Mouse (Mus musculus) embryonic fibroblast, embryonic 13.5 days (primary cell): ENCODE results near the gene Cfap206. TPM values are rescaled to one million over a fixed set of nuclear protein-coding genes. Genes with fewer than 3 reads are reported as not detected.
A peak's percentile ranks its signal among the peaks of the same experiment; 100 is the strongest.

Source experiments
- H3K27ac ChIP-seq: 2 replicates; pipeline ENCODE4 v1.5.1; 2012; ENCODE audit warnings: low read length, control low read depth, inconsistent platforms; ENCODE audit not compliant: insufficient read depth
- H3K4me1 ChIP-seq: 2 replicates; pipeline ENCODE4 v1.6.1; 2011; ENCODE audit warnings: low read length; ENCODE audit not compliant: control insufficient read depth, insufficient read depth
- H3K4me3 ChIP-seq: 2 replicates; pipeline ENCODE4 v1.5.1; 2011; ENCODE audit warnings: mild to moderate bottlenecking, control low read depth, low read length; ENCODE audit not compliant: insufficient read depth
- CTCF ChIP-seq: IDR thresholded peaks from 2 replicates; pipeline ENCODE4 v1.5.1; 2011; ENCODE audit warnings: mild to moderate bottlenecking, control low read depth, low read length, moderate library complexity, borderline replicate concordance; ENCODE audit not compliant: insufficient read depth
- POLR2A ChIP-seq: IDR thresholded peaks from 2 replicates; pipeline ENCODE4 v1.6.1; 2011; ENCODE audit warnings: low read depth, mild to moderate bottlenecking, control low read depth, low read length, moderate library complexity
- polyA plus RNA-seq: library from polyadenylated mRNA; stranded (reverse); fragments of >200 nt; gene quantifications from 2 replicates; pipeline ENCODE4 v1.2.4, GENCODE M21; 2011; ENCODE audit warnings: low read depth; ENCODE audit not compliant: missing spikeins, insufficient read length

The Cfap206 gene
- polyA plus RNA-seq, 1 experiment, result not detected

DNA sequence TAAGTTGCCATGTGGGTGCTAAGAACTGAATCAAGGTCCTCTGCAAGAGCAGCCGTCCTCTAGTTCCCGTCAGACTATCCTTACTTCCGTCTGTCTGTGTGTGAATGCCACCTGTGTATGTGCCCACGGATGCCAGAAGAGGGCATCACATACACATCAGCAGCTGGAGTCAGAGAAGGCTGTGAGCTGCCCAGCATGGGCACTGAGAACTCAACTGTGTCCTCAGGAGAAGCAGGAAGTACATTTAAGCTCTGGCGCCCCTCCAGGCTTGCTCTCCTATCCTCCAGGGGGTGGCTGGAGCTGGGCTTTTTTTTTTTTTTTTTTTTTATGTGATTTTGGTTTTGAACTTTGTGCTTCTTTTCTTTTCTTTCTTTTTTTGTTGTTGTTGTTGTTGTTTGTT lies 49.5 kb downstream of the Cfap206 start:
- TF ChIP-seq POLR2A (no peak), CTCF (peak; percentile 25; the same call in 1 of the 2 replicates)
- H3K4me3 ChIP-seq, result no peak overlapping the region
- no peak overlapping the region for H3K27ac ChIP-seq
- H3K4me1 ChIP-seq, result no peaks in the 10 kb centered on the region

DNA sequence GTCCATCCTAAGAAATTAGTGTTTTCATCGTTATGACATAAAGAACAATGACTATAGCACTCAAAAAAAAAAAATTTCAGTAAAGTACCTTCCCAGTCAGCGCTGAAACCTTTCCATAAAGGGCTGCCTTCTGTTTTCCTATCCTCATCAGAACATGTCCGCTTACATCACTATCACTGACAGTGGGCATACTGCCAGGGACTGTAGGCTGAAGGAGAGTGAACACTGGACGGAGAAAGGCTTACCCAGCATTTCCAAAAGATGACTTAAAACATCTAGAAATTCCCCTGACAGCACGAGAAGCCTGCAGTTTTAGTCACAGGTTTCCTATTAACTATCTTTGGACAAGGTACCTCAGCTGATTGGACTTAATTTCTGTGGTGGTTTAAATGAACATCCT lies 56.3 kb downstream of the Cfap206 start:
- no peak overlapping the region for H3K4me3 ChIP-seq
- H3K27ac ChIP-seq, result no peak overlapping the region
- TF ChIP-seq POLR2A (no peak), CTCF (no peak)
- no peaks in the 10 kb centered on the region for H3K4me1 ChIP-seq

- Histone ChIP-seq H3K27ac (no peak overlapping the region), H3K4me1 (no peaks in the 10 kb centered on the region), H3K4me3 (no peak overlapping the region)
- no peak for TF ChIP-seq CTCF
- TF ChIP-seq POLR2A, result no peak
These were observed 62.1 kb downstream of the Cfap206 start for GRCm38 (mm10) chr4:34667923-34668322.

DNA sequence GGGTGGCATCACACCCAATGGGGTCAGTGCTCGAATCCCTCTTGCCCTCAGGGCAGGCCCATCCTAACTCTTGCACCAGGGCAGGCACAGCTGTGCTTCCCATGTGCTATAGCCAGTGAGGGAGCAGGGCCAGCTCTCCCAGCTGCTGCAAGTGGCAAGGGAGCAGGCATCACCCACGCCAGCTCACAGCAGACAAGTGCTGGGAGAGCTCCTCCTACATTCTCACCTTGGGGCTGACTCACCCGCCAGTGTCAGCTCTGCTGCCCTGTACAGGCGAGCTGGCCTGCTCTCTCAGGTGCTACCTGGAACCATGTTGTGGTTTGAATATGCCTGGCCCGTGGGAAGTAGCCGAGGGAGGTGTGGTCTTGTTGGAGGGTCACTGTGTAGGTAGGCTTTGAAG lies 68.1 kb downstream of the Cfap206 start:
- H3K4me1 ChIP-seq, result no peaks in the 10 kb centered on the region
- H3K4me3 ChIP-seq, result no peak overlapping the region
- TF ChIP-seq CTCF, result no peak
- no peak for TF ChIP-seq POLR2A
- no peak overlapping the region for H3K27ac ChIP-seq

DNA sequence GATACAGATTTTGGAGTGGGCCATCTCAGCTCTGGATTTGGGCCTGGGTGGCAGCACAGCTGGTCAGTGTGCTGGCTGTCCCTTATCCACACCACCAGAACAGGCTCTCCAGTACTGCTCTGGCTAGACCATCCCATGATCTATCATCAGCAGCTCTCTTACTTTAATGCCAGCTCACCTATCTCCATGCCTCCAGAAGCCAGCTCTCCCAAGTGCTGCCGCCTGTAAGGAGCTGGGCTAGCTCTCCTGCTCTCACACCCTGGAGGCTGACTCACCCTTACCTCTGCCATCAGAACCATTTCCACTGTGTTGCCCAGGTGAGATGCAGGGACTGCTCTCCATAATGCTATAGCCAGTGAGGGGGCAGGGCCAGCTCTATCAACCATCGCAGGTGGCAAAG lies 68.5 kb downstream of the Cfap206 start:
- H3K4me3 ChIP-seq, result no peak overlapping the region
- no peak overlapping the region for H3K27ac ChIP-seq
- no peak for TF ChIP-seq POLR2A
- no peak for TF ChIP-seq CTCF
- no peaks in the 10 kb centered on the region for H3K4me1 ChIP-seq

DNA sequence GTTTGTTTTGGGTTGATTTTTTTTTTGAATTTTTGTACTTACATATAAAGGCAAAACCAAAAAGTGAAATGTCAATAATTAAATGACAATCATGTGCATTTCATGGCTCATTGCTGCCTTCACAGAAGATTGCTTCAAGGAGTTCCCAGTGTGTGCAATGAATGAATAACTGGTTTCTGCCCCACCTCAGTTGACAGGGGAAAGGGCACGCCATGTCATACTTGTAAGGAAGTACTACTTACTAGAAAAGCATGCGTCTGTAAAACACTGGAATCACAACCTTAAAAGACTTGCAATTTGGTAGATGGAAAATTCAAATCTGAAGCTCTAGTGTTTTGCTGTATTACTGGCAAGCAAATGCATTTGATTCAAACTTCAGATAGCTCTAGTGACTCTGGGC lies 71.0 kb downstream of the Cfap206 start:
- no peak for TF ChIP-seq CTCF
- TF ChIP-seq POLR2A, result no peak
- Histone ChIP-seq H3K27ac (no peak overlapping the region), H3K4me1 (no peaks in the 10 kb centered on the region), H3K4me3 (no peak overlapping the region)

- TF ChIP-seq POLR2A (no peak), CTCF (no peak)
- H3K27ac ChIP-seq, result no peak overlapping the region
- H3K4me1 ChIP-seq, result no peaks in the 10 kb centered on the region
- H3K4me3 ChIP-seq, result no peak overlapping the region
These were observed 73.9 kb downstream of the Cfap206 start for GRCm38 (mm10) chr4:34656101-34656500.

DNA sequence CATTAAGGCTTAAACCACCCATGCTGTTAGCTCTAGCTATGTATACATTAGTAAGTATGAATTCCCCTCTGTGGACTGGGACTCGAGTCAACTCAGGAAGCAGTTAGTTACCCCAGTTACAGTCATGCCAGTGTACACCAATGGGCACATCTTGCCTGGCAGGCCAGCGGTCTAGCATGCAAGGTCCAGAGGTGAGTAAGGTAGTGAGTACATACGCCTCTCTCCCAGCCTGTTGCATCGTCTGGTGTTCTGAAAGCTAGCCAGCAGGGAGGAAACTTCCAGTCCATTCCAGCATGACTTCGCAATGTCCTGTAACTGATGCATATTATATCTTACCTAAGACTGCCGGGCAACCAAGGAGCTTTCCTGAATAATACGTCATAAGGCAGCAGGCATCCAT lies 76.8 kb downstream of the Cfap206 start:
- Histone ChIP-seq H3K4me3 (no peak overlapping the region), H3K27ac (no peak overlapping the region), H3K4me1 (no peaks in the 10 kb centered on the region)
- TF ChIP-seq CTCF (no peak), POLR2A (no peak)

DNA sequence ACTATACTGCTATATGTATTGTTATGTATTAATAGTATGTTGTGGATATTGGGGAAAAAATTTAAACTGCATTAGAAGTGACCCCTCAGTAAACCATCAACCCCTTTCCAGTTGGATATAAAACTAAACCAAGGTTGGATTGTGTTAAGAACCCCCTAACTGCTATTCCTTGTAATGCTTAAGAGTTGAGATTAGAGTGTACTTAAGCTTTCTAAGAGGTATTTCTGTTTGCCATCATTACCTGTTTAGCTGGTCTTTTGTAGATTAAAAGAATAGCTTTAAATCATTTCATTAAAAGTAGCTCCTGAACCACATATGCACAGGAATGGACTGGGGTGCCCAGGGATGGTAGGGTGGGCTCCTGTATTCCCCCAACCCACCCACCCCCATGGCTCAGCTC lies 85.2 kb downstream of the Cfap206 start:
- H3K4me3 ChIP-seq, result no peak overlapping the region
- no peaks in the 10 kb centered on the region for H3K4me1 ChIP-seq
- H3K27ac ChIP-seq, result no peak overlapping the region
- TF ChIP-seq CTCF, result no peak
- no peak for TF ChIP-seq POLR2A

DNA sequence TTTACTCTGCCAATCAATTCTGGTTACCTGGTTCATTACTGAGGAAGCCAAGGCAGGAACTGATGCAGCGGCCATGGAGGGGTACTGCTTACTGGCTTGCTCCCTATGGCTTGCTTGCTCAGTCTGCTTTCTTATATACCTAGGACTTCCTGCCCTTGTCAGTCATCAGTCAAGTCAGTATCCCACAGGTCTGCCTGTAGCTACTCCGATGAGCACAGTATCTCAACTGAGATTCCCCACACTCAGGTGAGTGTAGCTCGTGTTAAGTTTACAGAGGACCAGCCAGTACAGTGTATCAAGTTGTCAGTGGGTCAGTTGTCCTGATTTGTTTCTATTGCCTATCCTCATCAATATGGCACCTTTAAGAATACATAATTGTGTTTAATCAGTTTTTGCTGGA lies 89.3 kb downstream of the Cfap206 start:
- no peaks in the 10 kb centered on the region for H3K4me1 ChIP-seq
- TF ChIP-seq POLR2A (no peak), CTCF (no peak)
- H3K27ac ChIP-seq, result no peak overlapping the region
- H3K4me3 ChIP-seq, result no peak overlapping the region

DNA sequence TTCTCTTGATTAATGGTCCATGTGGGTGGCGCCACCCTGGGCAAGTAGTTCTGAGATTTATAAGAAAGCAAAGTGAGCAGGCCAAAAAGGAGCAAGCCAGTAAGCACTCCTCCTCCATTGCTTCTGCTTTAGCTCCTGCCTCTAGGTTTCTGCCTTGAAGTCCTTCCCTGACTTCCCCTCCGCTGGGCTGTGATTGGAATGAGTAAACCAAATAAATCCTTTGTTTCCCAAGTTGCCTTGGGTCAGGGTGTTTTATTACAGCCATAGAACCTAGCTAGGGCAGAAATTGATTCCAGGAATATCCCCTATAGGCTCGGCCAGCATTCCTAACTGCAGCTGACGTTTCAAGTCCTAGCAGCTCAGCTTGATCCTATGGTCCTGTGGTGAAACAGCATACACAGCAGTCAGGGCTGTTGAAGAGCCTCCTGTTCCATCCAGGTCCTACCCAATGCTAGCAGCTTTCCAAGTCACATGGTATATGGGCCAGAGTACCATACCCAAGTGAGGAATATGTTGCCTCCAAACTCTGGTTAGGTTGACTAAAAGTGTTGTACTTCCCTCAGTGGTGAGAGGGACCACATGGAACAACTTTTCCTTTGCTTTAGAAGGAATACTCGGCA lies 90.2 kb downstream of the Cfap206 start:
- H3K4me3 ChIP-seq, result no peak overlapping the region
- H3K4me1 ChIP-seq, result no peaks in the 10 kb centered on the region
- no peak for TF ChIP-seq POLR2A
- TF ChIP-seq CTCF, result no peak
- H3K27ac ChIP-seq, result no peak overlapping the region

Other genes with a start within 250 kb of the Cfap206 start
- gene Akirin2, start 179.3 kb downstream of the Cfap206 start, polyA plus RNA-seq, result 72.1 and 87.2 TPM in 2 replicates
- gene Orc3, start 115.3 kb downstream of the Cfap206 start, polyA plus RNA-seq, result 72.4 and 76.4 TPM in 2 replicates
- gene Rars2, start 115.2 kb downstream of the Cfap206 start, polyA plus RNA-seq, result 26.9 and 34.3 TPM in 2 replicates
- 36.6 and 41.4 TPM in 2 replicates for gene Slc35a1, start 42.8 kb downstream of the Cfap206 start, polyA plus RNA-seq
- gene Gm136, start 26.1 kb upstream of the Cfap206 start, polyA plus RNA-seq, result not detected in 2 replicates
- 19.9 and 24.1 TPM in 2 replicates for gene Smim8, start 48.2 kb upstream of the Cfap206 start, polyA plus RNA-seq
- 16.6 and 21.7 TPM in 2 replicates for gene Zfp292, start 152.8 kb upstream of the Cfap206 start, polyA plus RNA-seq
- gene Cga, start 163.6 kb upstream of the Cfap206 start, polyA plus RNA-seq, result not detected in 2 replicates